Mouse (Mus musculus): ENCODE results near the gene Mad1l1.

- no peak for TF ChIP-seq POLR2A (IDR thresholded peaks at IDR 0.05; ENCODE audit: insufficient read depth, low read depth, low read length)
- no peak for TF ChIP-seq CTCF (IDR thresholded peaks at IDR 0.05; ENCODE audit: insufficient read depth, low read depth, low read length)
These were observed 98.0 kb downstream of the Mad1l1 start for GRCm38 (mm10) chr5:140223070-140224053.
